Mouse (Mus musculus) gastrocnemius, postnatal 25 days (tissue): ENCODE results near the gene Fcrl6. TPM values are rescaled to one million over a fixed set of nuclear protein-coding genes. Genes with fewer than 3 reads are reported as not detected.

Experiments used
- total RNA-seq, 2 experiments: library from RNA; stranded (reverse); gene quantifications; 1 replicate in 1 of 2; 2 replicates in 1 of 2; pipeline ENCODE4 v1.2.3; 2021

The Fcrl6 gene
- total RNA-seq, 2 experiments from 2014 or later, result not detected

Other genes with a start within 250 kb of the Fcrl6 start
- 1 to 10 TPM; 3.4 to 3.6 TPM for gene Pigm, start 226.0 kb downstream of the Fcrl6 start, total RNA-seq
- gene Slamf9, start 127.2 kb downstream of the Fcrl6 start, total RNA-seq, result under 1 TPM; 0.20 to 0.35 TPM
- under 1 TPM in 1 of 2 experiments, not detected in 1; 0.19 TPM for gene Igsf9, start 120.8 kb downstream of the Fcrl6 start, total RNA-seq
- gene Tagln2, start 102.5 kb downstream of the Fcrl6 start, total RNA-seq, result 10 to 100 TPM; 24.8 to 33.7 TPM
- gene Cfap45, start 81.8 kb downstream of the Fcrl6 start, total RNA-seq, result not detected
- gene Vsig8, start 46.6 kb downstream of the Fcrl6 start, total RNA-seq, result not detected
- gene Slamf8, start 12.0 kb downstream of the Fcrl6 start, total RNA-seq, result under 1 TPM in 1 of 2 experiments, not detected in 1; 0.21 TPM
- gene Dusp23, start 30.4 kb upstream of the Fcrl6 start, total RNA-seq, result 10 to 100 TPM; 25.2 to 30.2 TPM
- gene Crp, start 95.5 kb upstream of the Fcrl6 start, total RNA-seq, result not detected